Mouse (Mus musculus): ENCODE measurements around the gene Grhpr. TPM values are rescaled to one million over a fixed set of nuclear protein-coding genes. Genes with fewer than 3 reads are reported as not detected.

The Grhpr gene
- polyA plus RNA-seq, 1 experiment from 2014 or later: 30.9 TPM

DNA sequence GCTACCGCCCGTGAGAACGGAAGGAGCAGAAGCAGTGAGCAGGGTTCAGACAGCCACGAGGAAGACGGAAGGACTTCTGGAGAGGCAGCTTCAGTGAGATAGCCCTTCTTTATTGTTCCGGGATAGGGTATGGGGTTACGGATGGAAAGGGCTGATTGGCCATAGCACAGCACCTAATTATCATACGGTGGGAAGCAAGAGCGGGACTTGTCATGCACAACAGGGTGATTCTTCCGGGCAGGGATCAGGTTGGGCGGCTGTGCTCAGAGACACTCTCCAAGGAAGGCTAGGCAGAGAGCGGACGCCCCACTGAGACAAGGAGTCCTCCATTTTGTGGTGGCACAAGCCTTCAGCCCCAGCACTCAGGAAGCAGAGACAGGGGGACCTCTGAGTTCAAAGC is 22.0 kb upstream of the Grhpr start:
- ATAC-seq (no peak), DNase-seq (ENCODE audit: low spot score) (no peak)
- Histone ChIP-seq H3K27me3 (replicated peaks; ENCODE audit: insufficient read depth, low read length) (no peaks in the 10 kb centered on the region), H3K9ac (replicated peaks; ENCODE audit: low read depth) (no peak overlapping the region), H3K4me3 (ENCODE audit: low read depth, low read length) (no peak overlapping the region), H3K27ac (ENCODE audit: low read length) (no peak overlapping the region), H3K36me3 (ENCODE audit: insufficient read depth, low read length) (no peaks in the 10 kb centered on the region), H3K4me1 (ENCODE audit: insufficient read depth, low read depth, low read length) (no peaks in the 10 kb centered on the region), H3K4me2 (replicated peaks; ENCODE audit: low read depth, low read length) (no peak overlapping the region), H3K9me3 (ENCODE audit: low read length) (no peaks in the 10 kb centered on the region)
- 85% methylated on average over 13 of the region's 13 CpGs for WGBS
- TF ChIP-seq CTCF (IDR thresholded peaks at IDR 0.05): no peak
- no peak for TF ChIP-seq EP300 (IDR thresholded peaks at IDR 0.05)

DNA sequence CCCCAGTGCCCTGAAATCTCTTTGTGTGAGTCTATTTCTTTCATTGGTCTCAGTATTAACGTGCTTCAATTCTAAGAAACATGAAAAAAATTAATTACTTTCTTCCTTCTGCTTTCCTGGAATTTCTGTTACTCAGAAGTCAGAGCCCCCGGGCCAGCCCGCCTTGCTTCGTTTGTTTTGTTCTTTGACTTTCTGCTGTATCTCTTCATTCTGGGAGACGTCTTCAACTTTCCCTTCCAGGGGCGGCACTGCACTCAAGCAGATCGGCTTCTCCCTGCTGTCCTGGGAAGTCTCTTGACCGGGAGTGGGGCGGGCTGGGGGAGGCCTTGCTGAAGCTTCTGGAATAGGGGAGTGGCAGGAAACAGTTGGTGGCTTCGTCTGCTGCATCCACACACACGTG is 18.0 kb upstream of the Grhpr start:
- Histone ChIP-seq H3K4me2 (replicated peaks; ENCODE audit: low read depth, low read length) (no peak overlapping the region), H3K36me3 (ENCODE audit: insufficient read depth, low read length) (no peaks in the 10 kb centered on the region), H3K27me3 (replicated peaks; ENCODE audit: insufficient read depth, low read length) (no peaks in the 10 kb centered on the region), H3K27ac (ENCODE audit: low read length) (no peak overlapping the region), H3K4me3 (ENCODE audit: low read depth, low read length) (no peak overlapping the region), H3K9me3 (ENCODE audit: low read length) (no peaks in the 10 kb centered on the region), H3K9ac (replicated peaks; ENCODE audit: low read depth) (no peak overlapping the region), H3K4me1 (ENCODE audit: insufficient read depth, low read depth, low read length) (no peaks in the 10 kb centered on the region)
- ATAC-seq: no peak
- no peak for DNase-seq (ENCODE audit: low spot score)
- no peak for TF ChIP-seq EP300 (IDR thresholded peaks at IDR 0.05)
- no peak for TF ChIP-seq CTCF (IDR thresholded peaks at IDR 0.05)
- WGBS: 55% methylated on average over 11 of the region's 11 CpGs

DNA sequence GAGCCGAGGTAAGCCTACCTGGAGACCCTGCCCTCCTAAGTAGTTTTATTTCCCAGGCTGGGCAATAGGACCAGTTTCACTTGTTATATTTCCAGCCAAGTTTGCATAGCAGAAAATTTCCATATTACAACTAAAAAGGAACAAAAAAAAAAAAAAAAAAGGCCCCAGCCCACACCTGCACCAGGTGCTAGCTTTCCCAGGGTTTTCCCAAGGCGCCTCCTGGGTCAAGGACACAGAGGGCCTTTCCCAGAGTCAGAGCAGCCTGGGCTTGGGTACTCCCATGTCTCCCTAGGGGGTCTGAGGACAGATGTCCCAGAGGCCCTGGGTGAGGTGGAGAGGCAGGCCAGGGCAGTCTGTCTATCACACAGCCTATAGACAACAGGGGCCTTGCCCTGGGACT is 16.0 kb upstream of the Grhpr start:
- Histone ChIP-seq H3K27me3 (replicated peaks; ENCODE audit: insufficient read depth, low read length) (no peaks in the 10 kb centered on the region), H3K27ac (ENCODE audit: low read length) (no peak overlapping the region), H3K4me1 (ENCODE audit: insufficient read depth, low read depth, low read length) (no peaks in the 10 kb centered on the region), H3K9me3 (ENCODE audit: low read length) (no peaks in the 10 kb centered on the region), H3K4me2 (replicated peaks; ENCODE audit: low read depth, low read length) (no peak overlapping the region), H3K4me3 (ENCODE audit: low read depth, low read length) (no peak overlapping the region), H3K36me3 (ENCODE audit: insufficient read depth, low read length) (no peaks in the 10 kb centered on the region), H3K9ac (replicated peaks; ENCODE audit: low read depth) (no peak overlapping the region)
- 71% methylated on average over 2 of the region's 2 CpGs for WGBS
- ATAC-seq: no peak
- TF ChIP-seq CTCF (IDR thresholded peaks at IDR 0.05): no peak
- TF ChIP-seq EP300 (IDR thresholded peaks at IDR 0.05): no peak
- no peak for DNase-seq (ENCODE audit: low spot score)

DNA sequence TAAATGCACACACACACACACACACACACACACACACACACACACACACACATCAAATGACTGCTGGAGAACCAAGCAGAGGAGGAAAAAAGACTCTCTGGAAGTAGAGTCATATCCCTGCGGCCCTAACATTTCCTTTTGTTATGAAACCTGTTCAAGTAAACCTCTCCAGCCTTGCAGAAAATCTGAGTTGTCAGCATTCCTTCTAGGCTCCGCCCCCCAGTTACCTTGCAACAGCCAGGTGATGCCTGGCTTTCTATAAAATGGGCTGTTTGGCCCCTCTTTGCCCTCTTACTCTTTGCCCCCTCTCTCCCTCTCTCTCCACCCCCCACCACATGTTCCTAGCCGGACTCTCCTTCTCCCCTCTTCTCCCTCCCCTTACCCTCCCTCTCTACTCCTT is 15.5 kb upstream of the Grhpr start:
- Histone ChIP-seq H3K4me1 (ENCODE audit: insufficient read depth, low read depth, low read length) (no peaks in the 10 kb centered on the region), H3K27me3 (replicated peaks; ENCODE audit: insufficient read depth, low read length) (no peaks in the 10 kb centered on the region), H3K9ac (replicated peaks; ENCODE audit: low read depth) (no peak overlapping the region), H3K36me3 (ENCODE audit: insufficient read depth, low read length) (no peaks in the 10 kb centered on the region), H3K4me3 (ENCODE audit: low read depth, low read length) (no peak overlapping the region), H3K27ac (ENCODE audit: low read length) (no peak overlapping the region), H3K9me3 (ENCODE audit: low read length) (no peaks in the 10 kb centered on the region), H3K4me2 (replicated peaks; ENCODE audit: low read depth, low read length) (no peak overlapping the region)
- no peak for TF ChIP-seq EP300 (IDR thresholded peaks at IDR 0.05)
- TF ChIP-seq CTCF (IDR thresholded peaks at IDR 0.05): no peak
- 73% methylated on average over 3 of the region's 3 CpGs for WGBS
- no peak for ATAC-seq
- no peak for DNase-seq (ENCODE audit: low spot score)

DNA sequence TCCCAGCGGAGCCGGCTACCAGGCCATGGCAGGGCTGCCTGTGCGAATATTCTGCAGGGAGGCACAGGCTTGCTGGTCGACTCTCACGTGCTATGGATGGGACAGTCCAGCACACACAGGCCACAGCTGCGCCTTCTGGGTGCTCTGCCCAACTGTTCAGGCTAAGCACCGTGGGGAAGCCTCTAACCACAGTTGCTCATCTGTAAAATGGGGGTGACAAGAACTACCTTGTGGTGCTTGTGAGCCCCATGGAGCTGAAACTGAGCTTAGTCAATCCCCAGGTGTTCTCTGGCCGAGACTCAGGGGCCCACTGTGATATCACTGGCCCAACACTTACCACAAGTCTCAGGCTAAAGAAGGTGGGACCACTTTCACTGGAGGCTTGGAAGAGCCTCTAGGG is 13.8 kb upstream of the Grhpr start:
- no peaks in the 10 kb centered on the region for H3K4me1 ChIP-seq (ENCODE audit: insufficient read depth, low read depth, low read length)

DNA sequence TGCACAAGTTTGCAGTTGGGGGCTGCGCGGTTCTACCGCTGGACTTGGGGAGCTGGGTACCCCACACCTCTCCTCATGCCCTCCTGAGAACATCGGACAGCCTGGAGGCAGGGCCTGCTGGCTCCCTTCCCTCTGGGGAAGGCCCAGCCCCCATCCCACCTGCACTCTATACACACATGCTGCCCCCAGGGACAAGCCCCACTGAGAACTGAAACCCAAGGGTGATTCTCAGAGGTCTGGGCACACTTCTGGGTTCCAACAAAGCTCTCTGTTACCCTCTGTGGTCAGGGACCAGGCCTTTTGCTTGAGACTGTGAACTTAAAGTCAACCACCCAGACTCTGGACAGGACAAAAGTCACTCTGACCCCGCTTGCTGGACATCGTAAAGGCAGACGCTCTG is 11.1 kb upstream of the Grhpr start:
- no peak overlapping the region for H3K27ac ChIP-seq (ENCODE audit: low read length)
- WGBS: 91% methylated on average over 7 of the region's 7 CpGs
- H3K4me3 ChIP-seq (ENCODE audit: low read depth, low read length): no peak overlapping the region
- no peaks in the 10 kb centered on the region for H3K36me3 ChIP-seq (ENCODE audit: insufficient read depth, low read length)
- no peak overlapping the region for H3K4me2 ChIP-seq (replicated peaks; ENCODE audit: low read depth, low read length)
- no peak overlapping the region for H3K9ac ChIP-seq (replicated peaks; ENCODE audit: low read depth)
- TF ChIP-seq EP300 (IDR thresholded peaks at IDR 0.05) (no peak), CTCF (IDR thresholded peaks at IDR 0.05) (no peak)
- no peaks in the 10 kb centered on the region for H3K9me3 ChIP-seq (ENCODE audit: low read length)
- ATAC-seq (no peak), DNase-seq (ENCODE audit: low spot score) (no peak)
- no peaks in the 10 kb centered on the region for H3K4me1 ChIP-seq (ENCODE audit: insufficient read depth, low read depth, low read length)
- H3K27me3 ChIP-seq (replicated peaks; ENCODE audit: insufficient read depth, low read length): no peaks in the 10 kb centered on the region

More for the DNA sequence above, 13.8 kb upstream of the Grhpr start:
- H3K27me3 ChIP-seq (replicated peaks; ENCODE audit: insufficient read depth, low read length): no peaks in the 10 kb centered on the region
- TF ChIP-seq EP300 (IDR thresholded peaks at IDR 0.05) (no peak), CTCF (IDR thresholded peaks at IDR 0.05) (no peak)
- no peak overlapping the region for H3K4me2 ChIP-seq (replicated peaks; ENCODE audit: low read depth, low read length)
- DNase-seq (ENCODE audit: low spot score) (no peak), ATAC-seq (no peak)
- H3K9me3 ChIP-seq (ENCODE audit: low read length): no peaks in the 10 kb centered on the region
- no peaks in the 10 kb centered on the region for H3K36me3 ChIP-seq (ENCODE audit: insufficient read depth, low read length)
- no peak overlapping the region for H3K27ac ChIP-seq (ENCODE audit: low read length)
- H3K4me3 ChIP-seq (ENCODE audit: low read depth, low read length): no peak overlapping the region
- 85% methylated on average over 8 of the region's 8 CpGs for WGBS
- H3K9ac ChIP-seq (replicated peaks; ENCODE audit: low read depth): no peak overlapping the region

DNA sequence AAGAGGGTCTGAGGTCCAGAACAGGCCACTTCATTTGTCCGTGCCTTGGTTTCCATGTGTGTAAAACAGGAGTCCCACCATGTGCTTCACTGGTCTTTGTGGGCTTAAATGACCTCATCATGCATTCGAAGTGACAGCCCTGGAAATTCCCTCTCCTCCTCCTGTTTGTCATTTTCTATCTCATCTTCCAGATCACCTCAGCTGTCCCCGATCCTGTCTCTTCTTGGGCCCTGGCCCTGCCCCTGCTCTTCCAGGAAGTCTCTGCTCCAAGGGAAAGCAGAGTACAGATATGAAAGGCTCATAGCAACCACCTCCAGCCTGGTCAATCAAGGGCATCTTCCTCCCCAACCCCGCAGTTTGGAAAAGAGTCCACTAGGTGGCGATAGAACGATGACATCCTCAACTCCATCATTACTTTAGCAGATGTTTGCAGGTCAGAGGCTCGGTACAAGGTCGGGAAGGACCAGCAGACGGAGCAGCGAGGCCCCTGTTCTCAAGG is 10.5 kb upstream of the Grhpr start:
- ATAC-seq: peak; percentile 33

More for the DNA sequence above, 10.5 kb upstream of the Grhpr start:
- H3K4me1 ChIP-seq (ENCODE audit: insufficient read depth, low read depth, low read length): no peaks in the 10 kb centered on the region
- peak; percentile 53 for DNase-seq (ENCODE audit: low spot score)
- TF ChIP-seq EP300 (IDR thresholded peaks at IDR 0.05): no peak
- TF ChIP-seq CTCF (IDR thresholded peaks at IDR 0.05): peak; percentile 86
- H3K27ac ChIP-seq (ENCODE audit: low read length): no peak overlapping the region
- H3K4me3 ChIP-seq (ENCODE audit: low read depth, low read length): no peak overlapping the region
- H3K36me3 ChIP-seq (ENCODE audit: insufficient read depth, low read length): no peaks in the 10 kb centered on the region
- H3K9me3 ChIP-seq (ENCODE audit: low read length): no peaks in the 10 kb centered on the region
- H3K4me2 ChIP-seq (replicated peaks; ENCODE audit: low read depth, low read length): no peak overlapping the region
- 20% methylated on average over 10 of the region's 10 CpGs for WGBS
- H3K9ac ChIP-seq (replicated peaks; ENCODE audit: low read depth): no peak overlapping the region
- no peaks in the 10 kb centered on the region for H3K27me3 ChIP-seq (replicated peaks; ENCODE audit: insufficient read depth, low read length)

All from lung, postnatal 0 days (tissue).